Mouse (Mus musculus): ENCODE measurements around the gene Elp4. TPM values are rescaled to one million over a fixed set of nuclear protein-coding genes. Genes with fewer than 3 reads are reported as not detected.

Elp4 gene
- polyA plus RNA-seq, 1 experiment, result 3.3 TPM

DNA sequence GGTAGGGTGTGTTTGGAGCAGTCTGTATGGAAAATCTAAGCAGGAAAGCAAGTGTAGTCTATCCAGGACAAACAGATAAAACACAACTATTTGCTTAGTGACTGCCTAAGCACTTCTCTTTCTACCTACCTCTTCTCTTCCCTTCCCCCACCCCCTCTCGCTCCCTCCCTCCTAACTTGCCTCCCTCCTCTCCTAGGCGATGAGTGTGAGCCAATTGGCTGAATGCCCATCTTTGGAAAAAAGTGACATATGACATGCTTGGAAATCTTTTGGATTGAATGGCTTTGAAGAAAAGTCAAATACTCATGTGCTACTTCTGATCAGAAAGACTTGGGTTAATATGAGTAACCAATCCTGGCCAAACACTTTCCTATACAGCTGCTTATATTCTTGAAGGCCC is 199.0 kb downstream of the Elp4 start:
- H3K27me3 ChIP-seq (ENCODE audit: control insufficient read depth, insufficient read depth, low read length), result no peaks in the 10 kb centered on the region
- TF ChIP-seq POLR2A (IDR thresholded peaks at IDR 0.05; ENCODE audit: control insufficient read depth, low read depth, low read length) (no peak), CTCF (IDR thresholded peaks at IDR 0.05; ENCODE audit: control insufficient read depth, insufficient read depth, insufficient replicate concordance, low read depth, low read length) (no peak)

DNA sequence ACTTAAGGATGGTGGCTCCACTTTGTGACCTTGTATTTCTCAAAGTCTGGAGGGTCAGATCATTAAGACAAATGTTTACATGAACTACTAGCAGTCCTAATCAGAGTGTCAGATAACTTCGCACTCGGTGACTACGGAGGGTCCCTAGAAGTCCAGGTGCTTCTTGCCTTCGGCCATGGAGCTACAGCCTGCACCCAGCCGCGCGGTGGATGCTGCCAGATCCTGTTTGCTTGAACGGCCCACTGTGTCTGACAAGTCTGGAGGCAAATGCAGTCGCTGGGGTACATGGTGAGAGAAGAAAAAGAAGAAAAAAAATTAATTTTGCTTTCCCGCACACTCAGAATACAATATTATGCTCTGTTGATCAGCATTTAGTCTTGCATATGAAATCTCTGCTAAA is 201.8 kb downstream of the Elp4 start:
- H3K27me3 ChIP-seq (ENCODE audit: control insufficient read depth, insufficient read depth, low read length), result no peaks in the 10 kb centered on the region
- no peaks in the 10 kb centered on the region for H3K36me3 ChIP-seq (ENCODE audit: control insufficient read depth, insufficient read depth, low read length)
- H3K27ac ChIP-seq (ENCODE audit: control insufficient read depth, insufficient read depth, low read depth, low read length), result no peak overlapping the region
- no peak for TF ChIP-seq CTCF (IDR thresholded peaks at IDR 0.05; ENCODE audit: control insufficient read depth, insufficient read depth, insufficient replicate concordance, low read depth, low read length)
- TF ChIP-seq POLR2A (IDR thresholded peaks at IDR 0.05; ENCODE audit: control insufficient read depth, low read depth, low read length), result no peak
- H3K4me3 ChIP-seq (ENCODE audit: control insufficient read depth, low read depth, low read length), result no peak overlapping the region
- H3K4me1 ChIP-seq (ENCODE audit: control insufficient read depth, insufficient read depth, low read length), result no peaks in the 10 kb centered on the region

More for the DNA sequence above, 199.0 kb downstream of the Elp4 start:
- Histone ChIP-seq H3K4me3 (ENCODE audit: control insufficient read depth, low read depth, low read length) (no peak overlapping the region), H3K27ac (ENCODE audit: control insufficient read depth, insufficient read depth, low read depth, low read length) (no peak overlapping the region), H3K4me1 (ENCODE audit: control insufficient read depth, insufficient read depth, low read length) (no peaks in the 10 kb centered on the region), H3K36me3 (ENCODE audit: control insufficient read depth, insufficient read depth, low read length) (no peaks in the 10 kb centered on the region)

DNA sequence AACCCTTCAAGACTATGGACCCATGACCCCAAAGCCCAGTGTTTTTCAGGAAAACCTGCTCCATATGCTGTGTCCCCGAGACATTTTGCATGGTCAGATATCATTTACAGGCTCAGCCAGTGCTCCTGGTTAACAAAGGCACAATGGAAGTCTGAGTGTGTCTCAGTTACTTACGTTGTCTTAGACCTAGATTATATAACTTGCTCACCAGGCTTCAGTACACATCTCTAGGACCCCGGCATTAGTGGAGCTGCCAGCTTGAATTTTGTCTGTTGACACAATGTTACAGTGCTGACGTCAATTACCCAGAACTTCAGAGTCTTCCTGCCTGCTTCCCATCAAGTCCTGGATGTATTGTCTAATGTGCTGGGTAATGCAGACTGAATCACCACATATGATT is 202.6 kb downstream of the Elp4 start:
- Histone ChIP-seq H3K4me3 (ENCODE audit: control insufficient read depth, low read depth, low read length) (no peak overlapping the region), H3K36me3 (ENCODE audit: control insufficient read depth, insufficient read depth, low read length) (no peaks in the 10 kb centered on the region), H3K27ac (ENCODE audit: control insufficient read depth, insufficient read depth, low read depth, low read length) (no peak overlapping the region), H3K4me1 (ENCODE audit: control insufficient read depth, insufficient read depth, low read length) (no peaks in the 10 kb centered on the region), H3K27me3 (ENCODE audit: control insufficient read depth, insufficient read depth, low read length) (no peaks in the 10 kb centered on the region)
- TF ChIP-seq CTCF (IDR thresholded peaks at IDR 0.05; ENCODE audit: control insufficient read depth, insufficient read depth, insufficient replicate concordance, low read depth, low read length) (no peak), POLR2A (IDR thresholded peaks at IDR 0.05; ENCODE audit: control insufficient read depth, low read depth, low read length) (no peak)

DNA sequence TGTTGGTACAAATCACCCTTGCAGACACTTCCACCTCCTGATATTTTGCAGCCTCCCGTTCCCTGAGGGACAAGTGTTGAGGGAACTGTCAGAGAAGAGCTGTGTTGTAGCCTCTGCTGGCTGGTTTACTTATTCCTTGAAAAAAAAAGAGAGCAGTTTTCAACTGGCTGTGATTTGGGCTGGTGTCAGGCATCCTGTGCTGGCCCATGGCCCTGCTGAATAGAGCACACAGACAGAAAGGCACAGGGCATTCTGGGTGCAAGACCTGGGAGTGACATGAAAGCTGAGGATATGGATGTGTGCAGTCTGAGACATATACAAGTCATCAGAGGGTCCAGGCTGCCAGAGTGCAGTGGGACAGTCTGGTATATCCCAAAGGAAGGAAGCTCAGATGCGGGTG is 205.7 kb downstream of the Elp4 start:
- no peak for TF ChIP-seq POLR2A (IDR thresholded peaks at IDR 0.05; ENCODE audit: control insufficient read depth, low read depth, low read length)
- TF ChIP-seq CTCF (IDR thresholded peaks at IDR 0.05; ENCODE audit: control insufficient read depth, insufficient read depth, insufficient replicate concordance, low read depth, low read length), result no peak
- H3K36me3 ChIP-seq (ENCODE audit: control insufficient read depth, insufficient read depth, low read length), result no peaks in the 10 kb centered on the region
- no peaks in the 10 kb centered on the region for H3K27me3 ChIP-seq (ENCODE audit: control insufficient read depth, insufficient read depth, low read length)
- no peak overlapping the region for H3K27ac ChIP-seq (ENCODE audit: control insufficient read depth, insufficient read depth, low read depth, low read length)
- H3K4me3 ChIP-seq (ENCODE audit: control insufficient read depth, low read depth, low read length), result no peak overlapping the region
- peaks cover 2% of the 10 kb centered on the region; the same call in 1 of the 2 replicates for H3K4me1 ChIP-seq (ENCODE audit: control insufficient read depth, insufficient read depth, low read length)

DNA sequence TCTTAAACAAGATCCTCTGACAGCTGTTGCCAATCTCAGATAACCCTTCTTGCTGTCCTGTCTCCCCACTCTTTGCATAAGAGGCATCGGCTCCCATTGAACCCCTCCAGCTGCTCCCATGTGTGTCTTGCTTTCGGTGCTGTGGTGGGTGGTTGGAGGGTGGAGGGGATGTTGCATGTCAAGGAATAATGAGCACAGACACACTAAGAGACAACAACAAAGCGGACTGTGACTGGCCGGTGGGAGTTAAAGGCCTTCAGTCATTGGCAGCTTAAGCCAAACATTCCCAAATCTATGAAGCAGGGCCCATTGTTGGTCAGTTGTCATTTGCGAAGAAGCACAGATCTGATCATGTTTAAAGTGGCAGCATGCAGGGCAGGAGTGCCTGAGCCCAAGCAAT is 206.6 kb downstream of the Elp4 start:
- H3K27me3 ChIP-seq (ENCODE audit: control insufficient read depth, insufficient read depth, low read length), result no peaks in the 10 kb centered on the region
- peaks cover 2% of the 10 kb centered on the region; the same call in 1 of the 2 replicates for H3K4me1 ChIP-seq (ENCODE audit: control insufficient read depth, insufficient read depth, low read length)
- H3K27ac ChIP-seq (ENCODE audit: control insufficient read depth, insufficient read depth, low read depth, low read length), result no peak overlapping the region
- TF ChIP-seq POLR2A (IDR thresholded peaks at IDR 0.05; ENCODE audit: control insufficient read depth, low read depth, low read length) (no peak), CTCF (IDR thresholded peaks at IDR 0.05; ENCODE audit: control insufficient read depth, insufficient read depth, insufficient replicate concordance, low read depth, low read length) (no peak)
- no peak overlapping the region for H3K4me3 ChIP-seq (ENCODE audit: control insufficient read depth, low read depth, low read length)
- no peaks in the 10 kb centered on the region for H3K36me3 ChIP-seq (ENCODE audit: control insufficient read depth, insufficient read depth, low read length)

DNA sequence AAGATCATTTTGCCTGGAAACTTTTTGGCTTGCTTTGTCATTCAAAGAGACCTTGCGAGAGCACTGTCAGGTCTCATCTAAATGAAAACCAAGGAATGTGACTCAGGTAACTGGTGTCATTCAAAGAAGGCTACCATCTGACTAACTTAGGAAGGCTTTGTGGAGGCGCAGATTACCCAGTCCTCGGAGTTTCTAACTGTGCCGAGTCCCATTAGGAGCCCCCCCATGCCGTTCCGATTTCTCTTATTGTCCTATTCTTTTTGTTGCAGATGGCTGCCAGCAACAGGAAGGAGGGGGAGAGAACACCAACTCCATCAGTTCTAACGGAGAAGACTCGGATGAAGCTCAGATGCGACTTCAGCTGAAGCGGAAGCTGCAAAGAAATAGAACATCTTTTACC is 213.1 kb downstream of the Elp4 start:
- Histone ChIP-seq H3K4me3 (ENCODE audit: control insufficient read depth, low read depth, low read length) (no peak overlapping the region), H3K4me1 (ENCODE audit: control insufficient read depth, insufficient read depth, low read length) (peaks cover 9% of the 10 kb centered on the region), H3K27me3 (ENCODE audit: control insufficient read depth, insufficient read depth, low read length) (peaks cover 13% of the 10 kb centered on the region), H3K27ac (ENCODE audit: control insufficient read depth, insufficient read depth, low read depth, low read length) (no peak overlapping the region), H3K36me3 (ENCODE audit: control insufficient read depth, insufficient read depth, low read length) (no peaks in the 10 kb centered on the region)
- TF ChIP-seq CTCF (IDR thresholded peaks at IDR 0.05; ENCODE audit: control insufficient read depth, insufficient read depth, insufficient replicate concordance, low read depth, low read length) (no peak), POLR2A (IDR thresholded peaks at IDR 0.05; ENCODE audit: control insufficient read depth, low read depth, low read length) (no peak)

DNA sequence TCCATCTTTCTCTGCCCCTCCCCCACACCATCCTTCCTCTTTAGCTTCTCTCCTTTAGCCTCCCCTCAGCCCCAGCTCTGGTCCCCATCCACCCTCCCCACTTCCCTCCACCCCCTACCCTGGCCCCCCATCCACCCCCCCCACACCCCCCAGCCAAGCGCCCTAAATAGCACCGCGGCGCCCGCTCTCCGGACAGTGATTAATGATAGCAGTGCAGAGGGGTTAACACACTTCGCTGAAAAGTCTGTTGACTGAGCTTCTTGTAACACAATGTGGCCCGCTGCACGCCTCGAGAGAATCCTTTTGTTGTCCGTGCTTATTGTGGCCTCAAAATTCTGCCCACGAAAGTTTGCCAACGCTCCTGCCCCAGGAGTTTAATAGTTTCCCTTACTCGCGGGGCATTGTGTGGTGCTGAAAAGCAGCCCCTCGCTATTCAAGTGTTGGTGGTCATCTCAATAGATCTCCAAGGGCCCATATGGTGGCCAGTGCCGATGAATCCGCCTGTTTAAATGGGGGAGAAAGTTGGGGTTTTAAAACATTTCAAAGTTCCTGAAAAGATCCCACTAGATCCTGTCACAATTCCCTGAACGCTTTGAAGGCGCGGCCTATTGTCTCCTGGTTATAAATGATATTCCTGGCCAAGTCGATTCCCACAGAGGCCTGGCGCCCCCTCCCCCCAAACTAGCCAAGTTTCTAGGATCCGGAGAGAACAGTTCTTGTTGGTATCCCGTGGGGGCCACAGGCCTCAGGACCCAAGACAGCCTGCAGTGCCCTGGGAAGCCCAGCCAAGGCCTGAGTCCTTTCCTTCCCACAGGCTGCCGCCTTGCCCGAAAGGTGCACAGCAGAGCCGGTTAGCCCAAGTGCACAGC is 214.4 kb downstream of the Elp4 start:
- peaks cover 7% of the 10 kb centered on the region for H3K4me1 ChIP-seq (ENCODE audit: control insufficient read depth, insufficient read depth, low read length)
- no peaks in the 10 kb centered on the region for H3K36me3 ChIP-seq (ENCODE audit: control insufficient read depth, insufficient read depth, low read length)
- H3K4me3 ChIP-seq (ENCODE audit: control insufficient read depth, low read depth, low read length), result no peak overlapping the region; the same call in 1 of the 2 replicates
- peaks cover 13% of the 10 kb centered on the region for H3K27me3 ChIP-seq (ENCODE audit: control insufficient read depth, insufficient read depth, low read length)
- TF ChIP-seq POLR2A (IDR thresholded peaks at IDR 0.05; ENCODE audit: control insufficient read depth, low read depth, low read length) (no peak), CTCF (IDR thresholded peaks at IDR 0.05; ENCODE audit: control insufficient read depth, insufficient read depth, insufficient replicate concordance, low read depth, low read length) (no peak)
- no peak overlapping the region for H3K27ac ChIP-seq (ENCODE audit: control insufficient read depth, insufficient read depth, low read depth, low read length)
